Mouse (Mus musculus) brain, embryonic 14.5 days (tissue): ENCODE results near the gene B4galt2.

ENCODE experiments used
- CTCF ChIP-seq: fragments of 200-500 bp; IDR thresholded peaks from 2 replicates; pipeline ENCODE4 v1.5.1; 2012; ENCODE audit warnings: inconsistent platforms, mild to moderate bottlenecking, moderate library complexity, borderline replicate concordance; ENCODE audit not compliant: insufficient read depth, insufficient read length; ENCODE audit errors: extremely low read depth
- POLR2A ChIP-seq: fragments of 200-500 bp; IDR thresholded peaks from 2 replicates; pipeline ENCODE4 v1.6.1; 2012; ENCODE audit warnings: mild to moderate bottlenecking, inconsistent platforms, borderline replicate concordance; ENCODE audit not compliant: poor library complexity, insufficient read depth, insufficient read length, severe bottlenecking; ENCODE audit errors: extremely low read depth

GRCm38 (mm10) chr4:117849506-117849905, 33.8 kb downstream of the B4galt2 start:
- TF ChIP-seq CTCF (no peak), POLR2A (no peak)
